Mouse (Mus musculus) erythroblast, embryonic 14.5 days (primary cell): ENCODE results near the gene Ost4. TPM values are rescaled to one million over a fixed set of nuclear protein-coding genes. Genes with fewer than 3 reads are reported as not detected.
A peak's percentile ranks its signal among the peaks of the same experiment; 100 is the strongest.

Experiments
- H3K27me3 ChIP-seq: 2 replicates; pipeline ENCODE4 v1.6.1; 2012; ENCODE audit warnings: inconsistent platforms; ENCODE audit not compliant: control insufficient read depth
- H3K36me3 ChIP-seq: 2 replicates; pipeline ENCODE4 v1.6.1; 2012; ENCODE audit warnings: mild to moderate bottlenecking, inconsistent platforms; ENCODE audit not compliant: control insufficient read depth
- H3K4me1 ChIP-seq: 2 replicates; pipeline ENCODE4 v1.6.1; 2012; ENCODE audit warnings: inconsistent platforms; ENCODE audit not compliant: control insufficient read depth
- H3K4me3 ChIP-seq: replicated peaks from 2 replicates; pipeline ENCODE3; 2012; ENCODE audit warnings: moderate library complexity, mild to moderate bottlenecking, inconsistent platforms
- H3K9me3 ChIP-seq: 2 replicates; pipeline ENCODE4 v1.6.1; 2012; ENCODE audit warnings: low read length, inconsistent platforms, mixed read lengths; ENCODE audit not compliant: control insufficient read depth
- GATA1 ChIP-seq: IDR thresholded peaks from 2 replicates; pipeline ENCODE4 v1.6.1; 2012; ENCODE audit warnings: low read length, inconsistent platforms, mixed read lengths
- TAL1 ChIP-seq: IDR thresholded peaks from 3 replicates; pipeline ENCODE4 v1.6.1; 2012; ENCODE audit warnings: low read length, inconsistent platforms, mixed read lengths
- polyA plus RNA-seq: library from polyadenylated mRNA; stranded (reverse); fragments of >175 nt; gene quantifications from 2 replicates; pipeline ENCODE4 v1.2.3, GENCODE M21; 2012

The Ost4 gene
- polyA plus RNA-seq, 1 experiment = 30.6 TPM

DNA sequence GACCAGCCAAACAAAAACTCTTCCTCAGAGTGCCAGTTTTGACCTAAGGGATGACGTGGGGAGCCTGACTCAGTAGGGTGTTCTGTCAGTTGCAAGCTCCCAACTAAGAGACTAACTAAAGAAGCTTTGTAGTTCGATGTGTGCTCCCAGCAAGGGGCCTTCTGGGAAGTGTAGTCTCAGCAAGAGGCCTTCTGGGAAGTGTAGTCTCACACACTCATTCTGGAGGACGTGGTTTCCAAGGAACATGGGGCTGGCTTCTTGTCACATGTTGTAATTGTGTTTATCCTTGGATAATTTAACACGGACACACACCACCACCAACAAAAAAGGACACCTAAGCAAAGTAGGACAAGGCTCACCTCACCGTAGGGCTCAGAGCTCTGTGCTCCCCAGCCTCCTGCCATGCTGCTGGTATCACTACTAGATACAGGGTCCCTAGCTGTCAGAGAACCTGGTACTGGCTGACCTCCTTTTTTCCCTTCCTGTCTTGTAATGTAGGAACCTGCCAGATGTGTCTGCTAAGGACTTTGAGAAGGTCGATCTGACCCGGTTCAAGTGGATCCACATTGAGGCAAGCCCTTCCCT, 20.4 kb upstream of the Ost4 start:
- Histone ChIP-seq H3K9me3 (no peaks in the 10 kb centered on the region), H3K4me3 (no peak overlapping the region), H3K27me3 (no peaks in the 10 kb centered on the region), H3K36me3 (peaks cover 15% of the 10 kb centered on the region; the same call in 1 of the 2 replicates), H3K4me1 (peaks cover 3% of the 10 kb centered on the region)
- TF ChIP-seq GATA1 (no peak), TAL1 (no peak)

DNA sequence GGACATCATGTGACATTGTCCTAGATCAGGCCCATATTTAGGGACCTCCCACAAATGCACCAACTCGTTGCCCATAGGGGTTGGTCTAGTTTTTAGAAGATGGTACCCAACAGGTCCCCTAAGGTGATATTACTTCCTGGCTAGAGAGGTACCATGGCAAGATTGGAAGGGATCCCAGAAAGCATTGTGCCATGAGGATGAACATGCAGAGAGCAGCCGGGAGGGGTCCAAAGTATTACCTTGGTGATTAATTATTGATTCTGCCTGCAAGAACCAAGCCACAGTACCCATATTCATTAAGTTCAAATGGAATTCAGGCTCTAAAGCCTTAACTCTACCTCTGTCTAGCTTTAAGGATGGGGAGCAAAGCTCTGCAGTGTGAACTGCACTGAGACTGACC, 18.5 kb upstream of the Ost4 start:
- no peak for TF ChIP-seq GATA1
- TF ChIP-seq TAL1 = no peak
- Histone ChIP-seq H3K27me3 (no peaks in the 10 kb centered on the region), H3K4me3 (no peak overlapping the region), H3K9me3 (no peaks in the 10 kb centered on the region), H3K36me3 (peaks cover 15% of the 10 kb centered on the region; the same call in 1 of the 2 replicates), H3K4me1 (peaks cover 21% of the 10 kb centered on the region)

- Histone ChIP-seq H3K4me1 (peaks cover 30% of the 10 kb centered on the region), H3K4me3 (no peak overlapping the region), H3K9me3 (no peaks in the 10 kb centered on the region), H3K36me3 (peaks cover 15% of the 10 kb centered on the region; the same call in 1 of the 2 replicates), H3K27me3 (no peaks in the 10 kb centered on the region)
- no peak for TF ChIP-seq GATA1
- TF ChIP-seq TAL1 = no peak
Observed at GRCm38 (mm10) chr5:30925217-30925616, 17.6 kb upstream of the Ost4 start.

- TF ChIP-seq TAL1 (no peak), GATA1 (no peak)
- no peaks in the 10 kb centered on the region for H3K27me3 ChIP-seq
- H3K4me1 ChIP-seq = peaks cover 31% of the 10 kb centered on the region
- H3K36me3 ChIP-seq = peaks cover 19% of the 10 kb centered on the region; the same call in 1 of the 2 replicates
- H3K4me3 ChIP-seq = no peak overlapping the region
- H3K9me3 ChIP-seq = no peaks in the 10 kb centered on the region
Observed at GRCm38 (mm10) chr5:30924614-30925013, 17.0 kb upstream of the Ost4 start.

- peaks cover 35% of the 10 kb centered on the region for H3K4me1 ChIP-seq
- TF ChIP-seq GATA1 (no peak), TAL1 (no peak)
- no peaks in the 10 kb centered on the region for H3K9me3 ChIP-seq
- H3K4me3 ChIP-seq = no peak overlapping the region
- H3K27me3 ChIP-seq = no peaks in the 10 kb centered on the region
- peaks cover 30% of the 10 kb centered on the region for H3K36me3 ChIP-seq
Observed at GRCm38 (mm10) chr5:30923119-30923518, 15.5 kb upstream of the Ost4 start.

- Histone ChIP-seq H3K27me3 (no peaks in the 10 kb centered on the region), H3K9me3 (no peaks in the 10 kb centered on the region), H3K4me1 (peaks cover 35% of the 10 kb centered on the region), H3K36me3 (peaks cover 34% of the 10 kb centered on the region), H3K4me3 (peak overlapping the region; percentile 67)
- TF ChIP-seq GATA1 = no peak
- TF ChIP-seq TAL1 = no peak
Observed at GRCm38 (mm10) chr5:30922581-30923041, 15.0 kb upstream of the Ost4 start.

DNA sequence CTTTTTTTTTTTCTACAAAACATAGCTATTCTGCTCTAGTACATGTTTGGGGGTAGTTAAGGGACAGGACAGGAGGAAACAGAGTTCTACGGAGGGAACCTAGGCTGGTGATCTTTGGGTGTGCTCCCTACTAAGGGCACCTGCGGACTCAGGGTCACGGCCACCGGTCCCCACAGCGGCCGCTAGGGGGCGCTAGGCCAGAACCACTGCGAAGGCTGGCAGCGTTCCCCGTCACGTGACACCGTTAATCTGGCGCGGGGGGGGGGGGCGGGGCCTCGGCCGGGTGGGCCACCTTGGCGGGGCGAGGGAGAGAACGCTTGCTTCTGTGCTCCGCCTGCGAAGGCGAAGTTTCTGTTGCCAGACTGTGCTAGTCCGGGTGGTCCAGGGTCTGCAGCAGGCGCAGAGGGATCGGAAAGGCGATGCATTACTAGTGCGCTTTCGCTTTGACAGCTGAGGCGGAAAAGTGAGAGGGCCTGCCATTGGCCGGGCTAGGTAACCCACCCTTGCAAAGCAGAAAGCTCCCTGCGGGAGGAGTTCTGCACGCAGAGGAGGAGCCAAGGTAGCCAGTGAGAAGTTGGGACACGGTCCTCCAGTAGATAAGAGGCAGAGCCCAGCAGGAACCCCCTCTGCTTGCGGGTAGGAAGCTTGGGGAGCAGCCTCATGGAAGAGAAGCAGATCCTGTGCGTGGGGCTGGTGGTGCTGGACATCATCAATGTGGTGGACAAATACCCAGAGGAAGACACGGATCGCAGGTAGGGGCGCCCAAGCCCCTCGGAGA, 13.9 kb upstream of the Ost4 start, which contains the start of gene Khk:
Khk (plus strand) TSS at position 176 of the 778 bp plus-strand sequence.
- peaks cover 44% of the 10 kb centered on the region for H3K4me1 ChIP-seq
- H3K27me3 ChIP-seq = no peaks in the 10 kb centered on the region
- peak within 1 kb of the TSS; percentile 67 for H3K4me3 ChIP-seq
- peaks cover 36% of the 10 kb centered on the region for H3K36me3 ChIP-seq
- TF ChIP-seq GATA1 (peak; percentile 35; the same call in 1 of the 2 replicates), TAL1 (no peak)
- H3K9me3 ChIP-seq = no peaks in the 10 kb centered on the region

- no peaks in the 10 kb centered on the region for H3K9me3 ChIP-seq
- peaks cover 36% of the 10 kb centered on the region for H3K36me3 ChIP-seq
- peaks cover 52% of the 10 kb centered on the region for H3K4me1 ChIP-seq
Observed at GRCm38 (mm10) chr5:30920621-30921020, 13.0 kb upstream of the Ost4 start.

DNA sequence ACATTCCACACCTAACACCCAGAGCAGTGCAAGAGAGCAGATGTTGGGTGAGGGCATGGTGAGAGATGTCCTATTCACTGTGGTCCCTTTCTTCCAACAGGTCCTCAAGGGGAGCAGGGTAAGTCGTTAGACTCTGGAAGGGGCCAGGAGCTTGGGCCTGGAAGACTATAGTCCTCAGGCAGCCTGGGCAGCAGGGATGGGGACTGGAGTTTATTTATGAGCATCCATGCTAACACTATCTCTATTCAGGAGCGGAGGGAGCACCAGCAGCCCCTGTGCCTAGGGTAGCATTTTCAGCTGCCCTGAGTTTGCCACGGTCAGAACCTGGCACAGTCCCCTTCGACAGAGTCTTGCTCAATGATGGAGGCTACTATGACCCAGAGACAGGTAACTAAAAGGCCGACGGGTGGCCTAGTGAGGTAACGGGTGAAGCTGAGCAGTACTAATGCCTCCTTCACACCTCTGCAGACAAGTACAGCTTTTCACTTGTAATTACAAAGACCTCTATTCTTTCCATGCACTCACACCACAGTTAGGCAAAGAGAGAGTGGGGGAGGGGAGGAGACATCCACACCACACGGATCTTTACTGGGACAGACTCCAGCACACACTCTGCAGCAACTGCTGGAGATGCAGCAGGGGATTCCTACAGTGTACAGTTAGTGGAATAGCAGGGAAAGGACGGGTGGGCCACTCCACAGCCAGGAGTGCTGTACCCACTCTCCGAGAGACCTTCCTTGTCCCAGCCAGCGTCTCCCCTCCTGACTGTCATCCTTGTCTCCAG, 12.4 kb upstream of the Ost4 start:
- Histone ChIP-seq H3K4me1 (peaks cover 58% of the 10 kb centered on the region), H3K36me3 (peaks cover 32% of the 10 kb centered on the region), H3K27me3 (no peaks in the 10 kb centered on the region), H3K9me3 (no peaks in the 10 kb centered on the region), H3K4me3 (no peak overlapping the region)
- TF ChIP-seq GATA1 (no peak), TAL1 (no peak)

More at GRCm38 (mm10) chr5:30920621-30921020, 13.0 kb upstream of the Ost4 start:
- peak overlapping the region; percentile 67 for H3K4me3 ChIP-seq
- no peak for TF ChIP-seq TAL1
- no peak for TF ChIP-seq GATA1
- no peaks in the 10 kb centered on the region for H3K27me3 ChIP-seq
